Mouse (Mus musculus): ENCODE results near the gene Mtus2.

- TF ChIP-seq POLR2A (IDR thresholded peaks at IDR 0.05; ENCODE audit: borderline replicate concordance, low read depth, low read length) (no peak), CTCF (IDR thresholded peaks at IDR 0.05; ENCODE audit: low read depth, low read length) (no peak)
Observed at GRCm38 (mm10) chr5:148153403-148153713, 196.2 kb downstream of the Mtus2 start.

Measured in bone marrow macrophage, adult 2 months (primary cell).